ENCODE assay signal across 9 mouse cellular contexts in the genomic region with DNA sequence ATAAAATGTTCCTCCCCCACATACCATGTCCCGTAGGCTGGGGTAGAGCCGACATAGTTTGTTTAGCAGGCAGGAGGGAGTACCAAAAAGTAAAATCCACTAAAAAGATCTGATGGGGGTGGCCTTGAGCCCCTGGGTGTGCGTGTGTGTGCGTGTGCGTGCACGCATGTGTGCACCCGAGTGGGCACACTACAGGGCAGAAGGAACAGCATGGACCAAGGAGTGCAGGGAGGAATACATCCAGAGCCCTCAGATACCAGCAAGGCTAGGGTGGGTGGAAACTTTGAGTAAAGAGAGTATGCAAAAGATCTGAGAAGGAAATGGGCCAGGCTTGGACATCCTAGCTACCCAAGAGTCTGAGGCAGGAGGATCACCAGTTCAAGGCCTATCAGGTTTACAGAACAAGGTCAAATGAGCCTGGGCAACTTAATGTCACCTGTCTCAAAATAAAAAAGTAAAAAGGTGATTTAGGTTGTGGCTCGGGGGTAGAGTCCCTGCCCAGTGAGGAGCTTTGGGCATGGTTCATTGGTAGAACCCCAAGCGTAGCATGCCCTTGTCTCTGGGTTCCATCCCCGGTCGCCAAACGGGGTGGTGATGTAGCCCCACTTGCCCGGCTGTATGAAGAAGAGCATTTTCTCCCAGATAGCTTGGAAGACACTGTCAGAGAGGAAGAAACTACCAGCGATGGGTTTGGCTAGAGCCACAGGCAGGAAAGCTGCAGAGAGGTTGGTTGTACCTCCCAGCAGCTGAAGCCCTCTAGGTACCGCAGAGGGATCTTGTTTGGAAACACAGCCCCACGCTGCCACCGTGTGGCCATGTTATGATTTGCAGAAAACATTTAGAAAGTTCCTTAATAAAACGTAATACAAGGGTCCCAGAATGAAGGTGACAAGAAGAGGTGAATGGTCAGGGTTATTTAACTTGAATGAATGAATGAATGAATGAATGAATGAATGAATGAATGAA. TPM values are rescaled to one million over a fixed set of nuclear protein-coding genes. Genes with fewer than 3 reads are reported as not detected.
DNase-seq lines count a peak whose midpoint lies in the region; ATAC-seq and TF ChIP-seq lines count a peak whose summit lies in the region.
"Had no signal": no experiment of that assay in that cellular context is flagged by ENCODE, and none has a peak within 500 bp of the region (broad histone marks: within the 10 kb centered on the region; RNA-seq: fewer than 3 reads in every experiment).

No protein-coding gene starts in this region.

- no peaks in the 10 kb centered on the region for H3K36me3 ChIP-seq in ES-Bruce4 (ENCODE audit: control insufficient read depth, insufficient read depth, low read length, poor library complexity, severe bottlenecking)
- H3K36me3 ChIP-seq in lung, postnatal 0 days (ENCODE audit: insufficient read depth, low read length) = no peaks in the 10 kb centered on the region
- H3K36me3 ChIP-seq: liver, embryonic 15.5 days had no signal

- no peak for TF ChIP-seq POLR2A in ES-Bruce4 (IDR thresholded peaks at IDR 0.05; ENCODE audit: insufficient read depth, low read length)

- no peaks in the 10 kb centered on the region for H3K4me1 ChIP-seq in ES-Bruce4 (ENCODE audit: control insufficient read depth, insufficient read depth, low read length)
- no peaks in the 10 kb centered on the region for H3K4me1 ChIP-seq in lung, postnatal 0 days (ENCODE audit: insufficient read depth, low read depth, low read length)
- H3K4me1 ChIP-seq: liver, embryonic 15.5 days had no signal

- no peak overlapping the region for H3K9ac ChIP-seq in ES-Bruce4 (ENCODE audit: low read depth, poor library complexity, severe bottlenecking)
- H3K9ac ChIP-seq in lung, postnatal 0 days (replicated peaks; ENCODE audit: low read depth) = no peak overlapping the region
- H3K9ac ChIP-seq: liver, embryonic 15.5 days had no signal

- ATAC-seq in lung, postnatal 0 days = peak; percentile 36; the same call in 1 of the 2 replicates

- TF ChIP-seq EP300 in ES-Bruce4 (IDR thresholded peaks at IDR 0.05; ENCODE audit: insufficient read depth, low read depth, low read length) = no peak
- TF ChIP-seq EP300 in lung, postnatal 0 days (IDR thresholded peaks at IDR 0.05) = 0 out of 2 replicates have a peak, but pooled peaks have one; percentile 13

- intact Hi-C loops in heart, postnatal 10 days (cut with DNase I) = loop anchor here (1.0 to 5.0 kb wide), 3 partner anchors 39 to 298 kb away; a partner anchor contains a TSS

- H3K27ac ChIP-seq in ES-Bruce4 (ENCODE audit: insufficient read depth, low read length) = no peak overlapping the region
- H3K27ac ChIP-seq in lung, postnatal 0 days (ENCODE audit: low read length) = no peak overlapping the region
- H3K27ac ChIP-seq: liver, embryonic 15.5 days had no signal

- peak; percentile 66 to 76 for DNase-seq in adrenal gland, adult 18-20 months (ENCODE audit: low spot score in 2 of 2)
- DNase-seq in embryo, embryonic 11 days = peak; percentile 88
- DNase-seq in heart, postnatal 10 days = peak; percentile 81 to 90
- DNase-seq in layer of hippocampus, adult 11-12 months (ENCODE audit: low spot score) = peak; percentile 84
- peak; percentile 88 for DNase-seq in lung, postnatal 0 days (ENCODE audit: low spot score)
- peak; percentile 89 for DNase-seq in retina, embryonic 14.5 days (ENCODE audit: low spot score)
- peak; percentile 72 to 78 for DNase-seq in thymus, postnatal 36 days

- no peaks in the 10 kb centered on the region for H3K9me3 ChIP-seq in ES-Bruce4 (replicated peaks; ENCODE audit: control insufficient read depth, insufficient read depth, low read length, poor library complexity, severe bottlenecking)
- no peaks in the 10 kb centered on the region for H3K9me3 ChIP-seq in lung, postnatal 0 days (ENCODE audit: low read length)
- H3K9me3 ChIP-seq: liver, embryonic 15.5 days had no signal

- no peak overlapping the region for H3K4me3 ChIP-seq in ES-Bruce4 (ENCODE audit: low read depth, low read length)
- no peak overlapping the region for H3K4me3 ChIP-seq in lung, postnatal 0 days (ENCODE audit: low read depth, low read length)
- H3K4me3 ChIP-seq: liver, embryonic 15.5 days had no signal

- H3K27me3 ChIP-seq in ES-Bruce4 (ENCODE audit: control insufficient read depth, insufficient read depth, low read length, poor library complexity, severe bottlenecking) = no peaks in the 10 kb centered on the region
- no peaks in the 10 kb centered on the region for H3K27me3 ChIP-seq in lung, postnatal 0 days (replicated peaks; ENCODE audit: insufficient read depth, low read length)

- TF ChIP-seq CTCF in ES-Bruce4 (IDR thresholded peaks at IDR 0.05; ENCODE audit: low read depth, low read length) = peak; percentile 80
- peak; percentile 89 for TF ChIP-seq CTCF in lung, postnatal 0 days (IDR thresholded peaks at IDR 0.05)

- no peak overlapping the region for H3K4me2 ChIP-seq in lung, postnatal 0 days (replicated peaks; ENCODE audit: low read depth, low read length)
- H3K4me2 ChIP-seq: liver, embryonic 15.5 days had no signal

- 53% methylated on average over 18 of the region's 18 CpGs for WGBS in lung, postnatal 0 days

RNA-seq across cellular contexts. Expression of a gene that starts 7.0 kb away (rescaled TPM):
- 67.6 and 95.7 TPM in 2 replicates for polyA plus RNA-seq in ES-Bruce4 (2011; ENCODE audit: insufficient read depth, insufficient read length, low read depth, missing spikeins)
- total RNA-seq in adrenal gland, adult 18-20 months (2021) = 100 to 1,000 TPM; 108 to 128 TPM
- 10 to 100 TPM; 45.1 to 49.0 TPM for total RNA-seq in heart, postnatal 10 days (2021)
- polyA plus RNA-seq in lung, postnatal 0 days (2015; fragmentation: Nextera tagmentation; extraction: Ambion mirVana) = 74.8 and 84.3 TPM in 2 replicates

RNA-seq across cellular contexts. Expression of a gene that starts 11.5 kb away (rescaled TPM):
- polyA plus RNA-seq in ES-Bruce4 (2011; ENCODE audit: insufficient read depth, insufficient read length, low read depth, missing spikeins) = 0.97 and 1.1 TPM in 2 replicates
- total RNA-seq in adrenal gland, adult 18-20 months (2021) = 1 to 10 TPM; 1.3 to 1.6 TPM
- total RNA-seq in heart, postnatal 10 days (2021) = 1 to 10 TPM in 1 of 2 experiments, under 1 TPM in 1; 0.43 to 1.4 TPM
- polyA plus RNA-seq in lung, postnatal 0 days (2015; fragmentation: Nextera tagmentation; extraction: Ambion mirVana) = 824 and 832 TPM in 2 replicates

RNA-seq across cellular contexts. Expression of a gene that starts 12.1 kb away (rescaled TPM):
- polyA plus RNA-seq in ES-Bruce4 (2011; ENCODE audit: insufficient read depth, insufficient read length, low read depth, missing spikeins) = 81.9 and 86.6 TPM in 2 replicates
- 1 to 10 TPM; 8.3 to 9.4 TPM for total RNA-seq in adrenal gland, adult 18-20 months (2021)
- 10 to 100 TPM; 18.7 to 24.5 TPM for total RNA-seq in heart, postnatal 10 days (2021)
- polyA plus RNA-seq in lung, postnatal 0 days (2015; fragmentation: Nextera tagmentation; extraction: Ambion mirVana) = 13.5 and 17.5 TPM in 2 replicates

RNA-seq across cellular contexts. Expression of a gene that starts 28.8 kb away (rescaled TPM):
- polyA plus RNA-seq in ES-Bruce4 (2011; ENCODE audit: insufficient read depth, insufficient read length, low read depth, missing spikeins) = 1.4 and 2.4 TPM in 2 replicates
- total RNA-seq in adrenal gland, adult 18-20 months (2021) = under 1 TPM; 0.19 to 0.43 TPM
- 1 to 10 TPM; 1.1 to 1.3 TPM for total RNA-seq in heart, postnatal 10 days (2021)
- 0.72 and 1.2 TPM in 2 replicates for polyA plus RNA-seq in lung, postnatal 0 days (2015; fragmentation: Nextera tagmentation; extraction: Ambion mirVana)

RNA-seq across cellular contexts. Expression of a gene that starts 29.7 kb away (rescaled TPM):
- polyA plus RNA-seq in ES-Bruce4 (2011; ENCODE audit: insufficient read depth, insufficient read length, low read depth, missing spikeins) = 12.3 and 15.5 TPM in 2 replicates
- total RNA-seq in adrenal gland, adult 18-20 months (2021) = 1 to 10 TPM; 4.0 to 5.6 TPM
- under 1 TPM; 0.35 to 0.36 TPM for total RNA-seq in heart, postnatal 10 days (2021)
- 3.8 TPM in 2 replicates for polyA plus RNA-seq in lung, postnatal 0 days (2015; fragmentation: Nextera tagmentation; extraction: Ambion mirVana)
